Mouse (Mus musculus) neural tube, embryonic 10.5 days (tissue): Measurements from ENCODE around the gene Olfr594.
"Not testable (repeated sequence)": the region's sequence is repeated elsewhere in the genome, so short reads cannot be mapped to it uniquely, and the experiment has no call there.

ENCODE experiments used
- DNase-seq: peaks from one replicate; pipeline ENCODE4 v3.0.0-alpha.2; 2017; ENCODE audit warnings: low spot score; ENCODE audit errors: extremely low spot score

Gene Olfr594

DNA sequence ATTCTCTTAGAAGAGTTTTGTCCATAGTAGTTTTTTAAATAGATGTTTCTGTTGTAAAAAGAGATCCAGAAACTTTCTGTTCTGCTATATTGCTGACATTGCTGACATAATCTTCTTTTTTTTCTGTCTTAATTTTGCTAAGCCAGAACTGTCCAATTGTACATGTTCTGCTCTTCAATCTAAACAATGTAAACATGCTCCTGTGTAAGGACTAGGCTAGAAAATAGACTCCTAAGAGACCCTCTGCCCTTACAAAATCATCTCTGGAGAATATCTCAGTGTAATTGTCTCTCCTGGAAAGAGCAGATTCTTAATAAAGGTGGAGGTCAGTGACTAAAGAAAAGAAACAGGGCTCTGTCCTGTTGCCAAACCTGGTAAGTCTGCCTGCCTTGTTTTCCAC is at the start of gene Olfr594:
Gene Olfr594 (plus strand): TSS at position 301 of the 400 bp plus-strand sequence.
- no peak for DNase-seq

DNA sequence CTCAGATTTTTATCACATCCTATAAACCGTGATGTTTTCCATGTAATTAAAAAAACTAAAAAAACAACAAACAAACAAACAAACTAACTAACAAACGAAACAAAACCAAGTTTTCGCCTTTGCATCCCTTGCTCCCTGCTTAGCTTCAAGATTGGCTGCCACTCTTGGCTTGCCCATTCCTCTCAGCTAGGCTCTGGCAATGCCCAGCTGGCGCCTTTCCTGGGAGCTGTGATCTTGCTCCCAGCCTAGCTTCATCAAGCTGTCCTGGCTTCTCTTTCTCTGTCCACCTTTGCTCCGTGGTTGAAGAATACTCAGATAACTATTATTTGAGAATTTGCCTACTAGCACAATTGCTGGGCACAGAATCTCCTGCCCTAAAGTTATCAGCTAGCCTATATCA is 47.1 kb upstream of the Olfr594 start:
- DNase-seq: no peak

DNA sequence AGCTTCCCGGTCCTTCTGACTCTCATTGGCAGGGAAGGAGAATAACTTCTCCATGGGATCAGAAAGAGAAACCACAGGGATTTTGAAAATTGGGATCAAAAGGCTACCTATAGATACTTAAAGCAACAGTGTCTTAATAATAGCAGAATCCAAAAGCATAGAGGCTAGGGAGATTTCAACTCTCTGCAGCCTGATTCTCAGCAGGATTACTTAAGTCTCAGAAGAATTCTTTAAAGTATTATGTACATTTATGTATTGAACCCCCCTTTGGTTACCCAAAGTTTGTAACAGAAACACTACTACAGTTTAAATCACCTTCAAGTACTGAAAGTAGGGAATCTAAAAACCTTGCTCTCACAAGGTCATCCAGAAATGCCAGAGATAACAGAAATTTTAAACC is 38.6 kb upstream of the Olfr594 start, which contains the start of gene Olfr591:
Gene Olfr591 (minus strand): TSS at position 101 of the 400 bp plus-strand sequence.
- DNase-seq: no peak

DNA sequence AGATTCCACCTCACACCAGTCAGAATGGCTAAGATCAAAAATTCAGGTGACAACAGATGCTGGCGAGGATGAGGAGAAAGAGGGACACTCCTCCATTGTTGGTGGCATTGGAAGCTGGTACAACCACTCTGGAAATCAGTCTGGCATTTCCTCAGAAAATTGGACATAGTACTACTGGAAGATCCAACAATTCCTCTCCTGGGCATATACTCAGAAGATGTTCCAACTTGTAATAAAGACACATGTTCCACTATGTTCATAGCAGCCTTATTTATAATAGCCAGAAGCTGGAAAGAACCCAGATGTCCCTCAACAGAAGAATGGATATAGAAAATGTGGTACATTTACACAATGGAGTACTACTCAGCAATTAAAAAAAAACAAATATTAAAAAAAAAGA is 32.3 kb upstream of the Olfr594 start, which contains the start of gene Olfr592:
Gene Olfr592 (plus strand): TSS at position 301 of the 400 bp plus-strand sequence.
- not testable (repeated sequence) for DNase-seq

DNA sequence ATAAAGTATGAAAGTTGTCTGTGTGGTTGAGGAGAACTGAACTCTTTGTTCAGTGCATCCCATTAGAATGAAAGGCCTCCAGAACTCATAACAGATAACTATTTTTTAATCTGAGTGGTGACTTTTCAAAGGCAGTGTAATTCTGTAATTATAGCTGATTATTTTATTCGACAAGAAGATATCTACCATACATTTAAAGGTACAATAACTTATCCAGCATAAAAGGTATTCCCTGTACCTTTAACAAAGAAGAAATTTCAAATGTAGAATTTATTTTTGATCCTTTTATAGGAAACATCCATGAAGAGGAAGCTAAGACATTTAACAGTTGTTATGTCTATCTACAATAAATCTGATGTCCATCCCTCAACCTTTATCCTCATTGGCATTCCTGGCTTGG is 5.2 kb upstream of the Olfr594 start, which contains the start of gene Olfr593:
Gene Olfr593 (plus strand): TSS at position 301 of the 400 bp plus-strand sequence.
- no peak for DNase-seq

DNA sequence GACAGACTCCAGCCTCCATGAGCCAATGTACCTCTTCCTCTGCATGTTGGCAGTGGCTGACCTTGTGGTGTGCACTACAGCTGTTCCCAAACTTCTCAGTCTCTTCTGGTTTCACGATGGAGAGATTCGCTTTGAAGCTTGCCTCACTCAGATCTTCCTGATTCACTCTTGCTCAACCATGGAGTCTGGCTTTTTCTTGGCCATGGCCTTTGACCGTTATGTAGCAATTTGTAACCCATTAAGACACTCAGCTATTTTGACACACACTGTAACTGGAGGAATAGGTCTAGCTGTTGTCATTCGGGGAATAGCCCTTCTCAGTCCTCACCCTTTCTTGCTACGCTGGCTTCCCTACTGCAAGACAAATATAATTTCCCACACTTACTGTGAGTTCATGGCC is 4.7 kb upstream of the Olfr594 start:
- not testable (repeated sequence) for DNase-seq

DNA sequence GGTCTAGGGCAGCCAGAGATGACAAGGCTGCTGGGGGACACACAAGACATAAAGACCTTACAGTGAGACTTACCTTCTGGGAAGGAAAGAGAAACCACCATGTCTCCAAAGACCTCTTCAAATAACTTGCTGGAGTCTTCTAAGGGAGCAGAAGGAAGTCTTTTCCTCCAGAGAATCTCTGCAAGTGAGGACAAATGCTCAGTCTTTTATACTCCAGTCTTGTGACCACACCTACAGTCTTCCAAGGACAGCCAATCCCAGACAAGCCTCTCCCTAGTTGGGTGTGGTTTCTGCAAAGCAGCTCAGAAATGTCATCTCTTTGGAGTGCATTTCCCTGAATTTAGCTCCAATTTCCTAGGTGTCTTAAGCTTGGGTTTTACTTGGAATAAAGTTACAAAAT is 35.6 kb downstream of the Olfr594 start, which contains the start of gene Usp17ld:
Gene Usp17ld (minus strand): TSS at position 101 of the 400 bp plus-strand sequence.
- not testable (repeated sequence) for DNase-seq
